ENCODE assay signal across 8 mouse cellular contexts in genomic region chr5:110447720-110448435, GRCm38 (mm10). TPM values are rescaled to one million over a fixed set of nuclear protein-coding genes. Genes with fewer than 3 reads are reported as not detected.
A peak's percentile ranks its signal among the peaks of the same experiment; 100 is the strongest.
DNase-seq lines count a peak whose midpoint lies in the region; ATAC-seq and TF ChIP-seq lines count a peak whose summit lies in the region.

No protein-coding gene starts in this region.

- no peak for DNase-seq in lung, adult 2 months
- no peak for DNase-seq in lung, postnatal 36 days
- DNase-seq in cerebellum, adult 11 months, result peak; percentile 47
- peak; percentile 32 for DNase-seq in forebrain, embryonic 14.5 days (ENCODE audit: low spot score)
- DNase-seq in kidney, adult 18-20 months, result peak; percentile 32
- DNase-seq in lung, postnatal 14 days, result peak; percentile 19
- DNase-seq in spleen, adult 2 months (ENCODE audit: low read depth in 1 of 2, low spot score in 2 of 2), result peak; percentile 9 to 29
- DNase-seq in left cerebral cortex, postnatal 25 days (ENCODE audit: low spot score in 2 of 2), result no peak

- H3K4me1 ChIP-seq in lung, adult 2 months (ENCODE audit: control insufficient read depth, insufficient read depth, low read length), result peaks cover 9% of the 10 kb centered on the region; the same call in 1 of the 2 replicates
- H3K4me1 ChIP-seq in forebrain, embryonic 14.5 days (ENCODE audit: control insufficient read depth, insufficient read depth, low read length), result peaks cover 15% of the 10 kb centered on the region
- peaks cover 12% of the 10 kb centered on the region; the same call in 1 of the 2 replicates for H3K4me1 ChIP-seq in spleen, adult 2 months (ENCODE audit: control insufficient read depth, insufficient read depth, insufficient read length)

- peak overlapping the region; percentile 27 for H3K27ac ChIP-seq in forebrain, embryonic 14.5 days (ENCODE audit: low read depth, low read length)
- peak overlapping the region; percentile 87 for H3K27ac ChIP-seq in spleen, adult 2 months (ENCODE audit: insufficient read depth, low read length)

- peak overlapping the region; percentile 73 for H3K4me3 ChIP-seq in lung, adult 2 months (replicated peaks; ENCODE audit: extremely low read depth, low read depth, low read length)
- H3K4me3 ChIP-seq in forebrain, embryonic 14.5 days (ENCODE audit: low read depth, low read length), result peak overlapping the region; percentile 85
- H3K4me3 ChIP-seq in spleen, adult 2 months (ENCODE audit: extremely low read depth, insufficient read depth, insufficient read length), result peak overlapping the region; percentile 95

- TF ChIP-seq POLR2A in lung, adult 2 months (IDR thresholded peaks at IDR 0.05; ENCODE audit: borderline replicate concordance, extremely low read depth, low read depth, low read length), result no peak
- no peak for TF ChIP-seq POLR2A in spleen, adult 2 months (IDR thresholded peaks at IDR 0.05; ENCODE audit: low read depth, low read length)

- H3K9ac ChIP-seq in forebrain, embryonic 14.5 days (ENCODE audit: low read length), result peak overlapping the region; percentile 88

- H3K9me3 ChIP-seq in forebrain, embryonic 14.5 days (replicated peaks; ENCODE audit: control insufficient read depth, low read length), result no peaks in the 10 kb centered on the region

- intact Hi-C loops in left cerebral cortex, postnatal 25 days (cut with DNase I), result no loop called here

- ATAC-seq in forebrain, embryonic 14.5 days, result peak; percentile 59

- peak overlapping the region; percentile 93 for H3K4me2 ChIP-seq in forebrain, embryonic 14.5 days (ENCODE audit: low read length)

- TF ChIP-seq CTCF in lung, adult 2 months (IDR thresholded peaks at IDR 0.05; ENCODE audit: insufficient read depth, low read length), result no peak
- TF ChIP-seq CTCF in spleen, adult 2 months (IDR thresholded peaks at IDR 0.05; ENCODE audit: extremely low read depth, insufficient read depth, insufficient read length, insufficient replicate concordance), result no peak

- H3K27me3 ChIP-seq in forebrain, embryonic 14.5 days (replicated peaks; ENCODE audit: control insufficient read depth, insufficient read depth, low read length), result no peaks in the 10 kb centered on the region
- no peaks in the 10 kb centered on the region for H3K27me3 ChIP-seq in spleen, adult 2 months (ENCODE audit: control insufficient read depth, insufficient read depth, low read length)

- H3K36me3 ChIP-seq in forebrain, embryonic 14.5 days (ENCODE audit: control insufficient read depth, insufficient read depth, low read length), result no peaks in the 10 kb centered on the region
- H3K36me3 ChIP-seq in spleen, adult 2 months (ENCODE audit: control insufficient read depth, insufficient read depth, low read length), result no peaks in the 10 kb centered on the region

- under 1% methylated on average over 98 of the region's 98 CpGs for WGBS in lung, adult 2 months
- under 1% methylated on average over 84 of the region's 98 CpGs for whole genome bisulfite sequencing in forebrain, embryonic 14.5 days
- under 1% methylated on average over 97 of the region's 98 CpGs for WGBS in spleen, adult 2 months

RNA-seq across cellular contexts. Expression of gene Fbrsl1, which starts 0.4 kb away (rescaled TPM):
- 64.9 and 107 TPM in 2 replicates for polyA plus RNA-seq in lung, adult 2 months (2012; rRNA removed)
- 15.0 and 19.8 TPM in 2 replicates for polyA plus RNA-seq in forebrain, embryonic 14.5 days (2014; fragmentation: Nextera tagmentation; extraction: Ambion mirVana)
- polyA plus RNA-seq in spleen, adult 2 months (2012; rRNA removed), result 73.9 and 133 TPM in 2 replicates
- 10 to 100 TPM; 68.6 to 73.8 TPM for total RNA-seq in left cerebral cortex, postnatal 25 days (2021)

Comparison
In these comparisons a context has a peak if more than half of its experiments do, and no peak if none do; other contexts are left out.
1. DNase-seq: peak in cerebellum, adult 11 months (single experiment), forebrain, embryonic 14.5 days (single experiment), kidney, adult 18-20 months (single experiment), lung, postnatal 14 days (single experiment) and spleen, adult 2 months (2 of 2); none in lung, adult 2 months (single experiment), lung, postnatal 36 days (single experiment) and left cerebral cortex, postnatal 25 days (0 of 2).
2. Peak in every context shown above with its lines, with median percentiles within 50 percentile points of each other: H3K4me3 ChIP-seq.